Mouse (Mus musculus) ovary, postnatal 36 days (tissue): ENCODE data around the gene Ttll12.
A peak's percentile ranks its signal among the peaks of the same experiment; 100 is the strongest.

Experiments
- DNase-seq: peaks from one replicate; pipeline ENCODE4 v3.0.0; 2022; ENCODE audit warnings: low spot score, mixed read lengths

Gene Ttll12

DNA sequence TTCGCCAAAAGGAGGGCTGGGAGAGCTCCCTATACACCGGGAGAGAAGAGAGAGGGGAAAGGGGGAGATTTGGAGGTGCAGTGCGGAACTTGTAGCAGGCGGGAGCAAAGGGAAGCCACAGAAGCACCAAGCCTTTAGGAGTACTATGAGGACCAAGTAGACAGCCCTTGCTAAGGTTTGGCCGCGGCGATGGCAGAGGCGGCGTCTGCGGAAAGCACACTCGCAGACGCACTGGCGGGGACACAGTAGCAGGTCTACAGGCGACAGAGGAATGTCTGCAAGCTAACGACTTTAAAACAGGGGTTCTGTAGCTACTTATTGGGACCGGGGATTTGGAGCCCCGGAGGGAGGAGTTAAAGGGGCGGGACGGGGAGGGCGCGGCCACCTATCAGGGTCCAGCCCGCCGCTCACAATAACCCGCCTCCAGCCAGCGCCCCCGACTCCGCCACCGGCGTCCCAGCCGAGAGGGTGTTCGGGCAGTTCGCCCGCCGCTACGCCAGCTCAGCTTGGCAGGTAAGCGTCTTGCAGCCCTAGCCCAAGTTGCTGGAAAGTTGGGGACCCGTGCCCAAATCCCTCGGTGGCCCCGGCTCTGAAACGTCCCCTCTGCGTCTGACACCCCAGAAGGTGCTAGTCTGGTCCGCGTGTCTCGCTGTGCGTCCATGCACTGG, 68.4 kb downstream of the Ttll12 start, which contains the start of gene Bik:
TSS of gene Bik (plus strand) at position 439 of the 668 bp plus-strand sequence.
- DNase-seq, result peak; percentile 60
